Mouse (Mus musculus) forebrain, embryonic 13.5 days (tissue): ENCODE measurements around the gene Iqch. TPM values are rescaled to one million over a fixed set of nuclear protein-coding genes. Genes with fewer than 3 reads are reported as not detected.
A peak's percentile ranks its signal among the peaks of the same experiment; 100 is the strongest.

ENCODE experiments used
- ATAC-seq: fragments of 200-750 bp; cut with Nextera tagmentation; 2 replicates; pipeline ENCODE4 v1.8.0; 2017
- H3K27ac ChIP-seq: fragments of 300-500 bp; sonication (generic); 2 replicates; pipeline ENCODE4 v1.5.1; 2015; ENCODE audit warnings: inconsistent platforms, mild to moderate bottlenecking, moderate library complexity
- H3K27me3 ChIP-seq: fragments of 300-500 bp; sonication (generic); 2 replicates; pipeline ENCODE4 v1.6.1; 2015; ENCODE audit warnings: mild to moderate bottlenecking, inconsistent platforms
- H3K36me3 ChIP-seq: fragments of 300-500 bp; sonication (generic); 2 replicates; pipeline ENCODE4 v1.6.1; 2015; ENCODE audit warnings: mild to moderate bottlenecking, inconsistent platforms; ENCODE audit not compliant: poor library complexity, severe bottlenecking
- H3K4me1 ChIP-seq: fragments of 300-500 bp; sonication (generic); 2 replicates; pipeline ENCODE4 v1.6.1; 2015; ENCODE audit warnings: inconsistent platforms
- H3K4me2 ChIP-seq: fragments of 300-500 bp; sonication (generic); 2 replicates; pipeline ENCODE4 v1.6.1; 2015; ENCODE audit warnings: inconsistent platforms, mild to moderate bottlenecking, moderate library complexity
- H3K4me3 ChIP-seq: fragments of 300-500 bp; sonication (generic); 2 replicates; pipeline ENCODE4 v1.5.1; 2015; ENCODE audit warnings: mild to moderate bottlenecking, inconsistent platforms
- H3K9ac ChIP-seq: fragments of 300-500 bp; sonication (generic); 2 replicates; pipeline ENCODE4 v1.6.1; 2015; ENCODE audit warnings: mild to moderate bottlenecking, inconsistent platforms
- H3K9me3 ChIP-seq: fragments of 300-500 bp; sonication (generic); replicated peaks from 2 replicates; pipeline ENCODE4 v1.6.1; 2016; ENCODE audit warnings: inconsistent platforms
- WGBS: fragments of 180-500 bp; shearing (Covaris S2); methylation state at CpG from one replicate; pipeline ENCODE4 v1.1.7; 2015; 5-methylcytosine and 5-hydroxymethylcytosine counted together
- polyA plus RNA-seq: library from polyadenylated mRNA; unstranded; fragments of >200 nt; fragmentation: Nextera tagmentation; extraction: Ambion mirVana; gene quantifications from 2 replicates; pipeline ENCODE4 v1.2.1, GENCODE M21; 2015

Iqch gene
- polyA plus RNA-seq, 1 experiment from 2014 or later, result 0.06 TPM

DNA sequence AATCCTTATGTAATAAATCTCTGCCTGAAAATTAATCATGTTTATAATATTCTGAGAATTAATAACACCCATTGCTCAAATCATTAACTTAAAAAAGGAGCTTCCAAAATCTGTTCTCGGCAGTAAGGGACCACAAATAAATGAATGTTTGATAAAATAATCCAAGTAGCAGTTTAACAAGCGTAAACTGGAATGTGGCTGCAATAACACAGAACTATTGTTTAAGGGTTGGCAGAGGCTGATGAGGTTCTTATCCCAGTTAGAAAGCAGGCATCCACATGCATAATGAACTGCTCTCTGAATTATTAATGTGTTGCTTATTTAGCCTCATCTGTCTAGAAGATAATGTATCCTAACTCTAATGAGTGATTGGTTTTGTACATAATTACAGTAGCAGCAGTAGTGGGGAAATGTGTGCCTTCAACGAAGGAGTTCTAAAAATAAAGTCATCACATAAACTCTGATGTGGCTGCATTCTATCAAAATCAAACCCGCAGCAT is 151.7 kb downstream of the Iqch start:
- H3K4me1 ChIP-seq, result peaks cover 4% of the 10 kb centered on the region; the same call in 1 of the 2 replicates
- WGBS, result 45% methylated on average over 4 of the region's 4 CpGs
- no peak overlapping the region for H3K27ac ChIP-seq
- peaks cover 3% of the 10 kb centered on the region; the same call in 1 of the 2 replicates for H3K27me3 ChIP-seq
- no peak overlapping the region for H3K4me2 ChIP-seq
- no peaks in the 10 kb centered on the region for H3K36me3 ChIP-seq
- H3K9me3 ChIP-seq, result no peaks in the 10 kb centered on the region
- H3K9ac ChIP-seq, result no peak overlapping the region
- ATAC-seq, result no peak
- H3K4me3 ChIP-seq, result no peak overlapping the region

DNA sequence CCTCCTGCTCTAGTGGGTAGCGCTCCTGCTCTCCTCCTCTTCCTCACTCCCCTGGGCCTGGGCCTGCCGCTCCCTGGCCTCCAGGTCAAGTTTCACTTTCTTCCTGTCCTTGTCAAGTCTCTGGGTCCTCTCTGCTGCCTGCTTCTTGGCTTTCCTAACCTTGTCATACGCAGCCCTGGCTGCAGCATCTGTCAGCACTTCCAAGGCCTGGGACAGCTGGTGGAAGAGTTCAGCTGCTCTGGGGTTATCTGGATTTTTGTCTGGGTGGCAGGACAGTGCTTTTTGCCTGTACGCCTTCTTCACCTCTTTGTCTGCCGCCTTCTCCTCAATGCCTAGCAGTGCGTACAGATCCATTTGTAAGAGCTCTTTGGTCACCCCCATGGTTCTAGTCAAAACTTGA is 158.6 kb downstream of the Iqch start:
- H3K27ac ChIP-seq, result no peak overlapping the region
- no peak for ATAC-seq
- peaks cover 8% of the 10 kb centered on the region; the same call in 1 of the 2 replicates for H3K27me3 ChIP-seq
- no peaks in the 10 kb centered on the region for H3K9me3 ChIP-seq
- 86% methylated on average over 6 of the region's 6 CpGs for WGBS
- no peaks in the 10 kb centered on the region for H3K36me3 ChIP-seq
- H3K4me3 ChIP-seq, result no peak overlapping the region
- H3K4me2 ChIP-seq, result no peak overlapping the region
- no peaks in the 10 kb centered on the region for H3K4me1 ChIP-seq
- no peak overlapping the region for H3K9ac ChIP-seq

DNA sequence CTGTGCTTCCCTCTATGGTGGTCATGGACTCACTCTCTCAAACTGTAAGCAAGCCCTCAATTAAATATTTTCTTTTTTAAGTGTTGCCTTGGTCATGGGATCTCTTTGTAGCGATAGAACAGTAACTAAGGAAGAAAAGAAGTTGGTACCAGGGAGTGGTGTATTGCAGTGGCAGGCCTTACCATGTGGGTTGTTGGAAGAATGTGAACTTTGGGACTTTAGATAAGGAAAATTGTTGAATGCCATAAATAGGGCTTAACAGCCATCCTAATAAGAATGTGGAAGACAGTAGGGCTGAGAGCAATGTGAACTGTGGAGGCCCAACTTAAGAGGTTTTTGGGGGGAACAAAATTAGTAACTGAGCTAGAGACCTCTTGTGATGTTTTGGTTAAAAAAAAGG is 171.6 kb downstream of the Iqch start:
- Histone ChIP-seq H3K27ac (no peak overlapping the region), H3K4me2 (no peak overlapping the region), H3K9me3 (no peaks in the 10 kb centered on the region), H3K4me3 (no peak overlapping the region), H3K27me3 (no peaks in the 10 kb centered on the region), H3K36me3 (no peaks in the 10 kb centered on the region), H3K9ac (no peak overlapping the region), H3K4me1 (no peaks in the 10 kb centered on the region)
- 77% methylated on average over 1 of the region's 1 CpGs for WGBS
- ATAC-seq, result no peak

DNA sequence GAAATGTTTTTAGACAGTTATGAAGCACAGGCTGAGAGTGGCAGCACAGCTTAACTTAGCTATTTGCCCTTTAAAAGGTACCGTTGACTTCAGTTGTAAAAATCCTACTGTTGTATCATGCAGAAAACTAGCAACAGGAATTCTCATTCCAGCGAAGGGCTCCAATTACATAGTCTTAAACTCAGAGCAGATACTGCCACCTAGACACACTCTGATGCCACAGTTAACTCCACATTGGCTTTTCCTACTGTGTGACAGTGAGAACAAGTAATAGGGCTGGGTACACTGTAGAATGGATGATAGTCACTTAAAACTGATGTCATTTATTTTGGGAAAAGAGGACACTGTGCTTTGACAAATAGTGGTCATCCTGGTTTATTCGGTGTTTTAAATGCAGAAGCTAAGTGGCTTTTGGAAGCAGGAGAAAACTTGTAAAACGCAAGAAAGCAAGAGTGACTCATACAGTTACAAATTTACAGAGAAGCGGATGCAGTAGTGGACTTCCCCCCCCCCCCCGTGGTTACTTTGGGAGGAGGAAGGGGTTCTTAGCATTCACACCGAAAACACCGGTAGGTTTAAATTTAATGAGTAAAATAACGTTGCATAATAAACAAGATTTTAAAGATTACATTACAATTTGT is 181.1 kb downstream of the Iqch start:
- Histone ChIP-seq H3K36me3 (no peaks in the 10 kb centered on the region), H3K9me3 (no peaks in the 10 kb centered on the region), H3K4me3 (no peak overlapping the region), H3K9ac (no peak overlapping the region), H3K4me1 (0 out of 2 replicates have a peak, but pooled peaks cover 10% of the 10 kb centered on the region), H3K27ac (no peak overlapping the region), H3K27me3 (peaks cover 6% of the 10 kb centered on the region; the same call in 1 of the 2 replicates), H3K4me2 (no peak overlapping the region)
- 69% methylated on average over 9 of the region's 9 CpGs for WGBS
- no peak for ATAC-seq

DNA sequence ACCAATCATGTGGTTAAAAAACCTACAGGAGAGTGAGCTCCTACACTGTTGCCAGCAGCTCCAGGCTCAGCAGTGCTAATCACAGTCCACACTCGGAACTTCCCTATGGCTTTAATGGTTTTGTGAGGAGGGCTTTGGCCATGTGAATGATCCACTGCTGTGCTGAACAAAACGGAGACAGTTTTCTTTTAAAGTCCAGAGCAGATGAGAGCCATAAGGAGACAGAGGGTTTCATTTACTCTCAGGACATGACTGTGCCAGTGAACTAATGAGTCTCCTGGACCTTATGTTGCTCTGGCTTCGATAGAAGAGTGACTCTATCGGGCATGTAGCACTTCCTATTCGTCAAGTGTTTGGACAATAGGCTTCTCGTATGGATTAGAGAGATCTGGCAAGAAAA is 181.9 kb downstream of the Iqch start:
- Histone ChIP-seq H3K4me3 (no peak overlapping the region), H3K9me3 (no peaks in the 10 kb centered on the region), H3K4me1 (0 out of 2 replicates have a peak, but pooled peaks cover 10% of the 10 kb centered on the region), H3K9ac (no peak overlapping the region), H3K27me3 (peaks cover 6% of the 10 kb centered on the region; the same call in 1 of the 2 replicates), H3K36me3 (no peaks in the 10 kb centered on the region), H3K4me2 (no peak overlapping the region), H3K27ac (no peak overlapping the region)
- peak; percentile 36; the same call in 1 of the 2 replicates for ATAC-seq
- 5% methylated on average over 6 of the region's 6 CpGs for WGBS

DNA sequence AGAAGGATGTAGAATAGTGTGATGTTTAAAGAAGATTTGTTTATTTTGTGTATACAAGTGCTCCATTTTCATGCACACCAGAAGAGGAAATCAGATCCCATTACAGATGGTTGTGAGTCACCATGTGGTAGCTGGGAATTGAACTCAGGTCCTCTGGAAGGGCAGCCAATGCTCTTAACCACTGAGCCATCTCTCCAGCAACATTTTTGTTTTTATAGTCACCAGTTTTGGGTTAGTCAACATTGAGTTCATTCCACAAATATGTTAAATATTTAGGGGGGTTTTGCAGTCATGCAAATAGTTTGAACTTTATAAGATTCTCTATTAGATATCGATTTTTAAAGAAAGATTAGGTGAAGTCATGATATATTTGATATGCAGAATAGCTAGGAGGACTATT is 202.1 kb downstream of the Iqch start:
- Histone ChIP-seq H3K9ac (no peak overlapping the region), H3K9me3 (no peaks in the 10 kb centered on the region), H3K4me3 (no peak overlapping the region), H3K4me2 (no peak overlapping the region), H3K27me3 (no peaks in the 10 kb centered on the region), H3K4me1 (peaks cover 21% of the 10 kb centered on the region), H3K36me3 (no peaks in the 10 kb centered on the region), H3K27ac (no peak overlapping the region)
- 94% methylated on average over 1 of the region's 1 CpGs for WGBS
- ATAC-seq, result no peak

DNA sequence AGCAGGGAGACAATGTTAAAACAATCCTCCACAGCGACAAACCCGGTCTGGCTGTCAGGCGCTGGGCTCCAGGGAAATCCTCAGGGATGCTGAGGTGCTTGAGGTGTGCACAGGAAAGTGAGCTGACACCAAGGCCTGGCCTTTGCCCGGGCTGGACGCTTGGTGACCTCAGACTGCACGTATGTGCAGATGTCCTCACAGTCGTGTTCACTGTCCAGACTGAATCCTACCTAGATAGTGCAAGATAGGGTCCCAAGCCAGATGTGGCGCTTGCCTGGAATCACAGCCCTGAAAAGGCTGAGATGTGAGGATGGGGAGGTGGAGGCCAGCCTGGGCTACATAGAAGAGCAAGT is 202.9 kb downstream of the Iqch start:
- WGBS, result under 1% methylated on average over 8 of the region's 8 CpGs
- Histone ChIP-seq H3K4me1 (peaks cover 21% of the 10 kb centered on the region), H3K36me3 (no peaks in the 10 kb centered on the region), H3K4me2 (peak overlapping the region; percentile 94), H3K9ac (peak overlapping the region; percentile 87), H3K4me3 (peak overlapping the region; percentile 94), H3K27me3 (no peaks in the 10 kb centered on the region), H3K9me3 (no peaks in the 10 kb centered on the region), H3K27ac (no peak overlapping the region)
- peak; percentile 71 for ATAC-seq

DNA sequence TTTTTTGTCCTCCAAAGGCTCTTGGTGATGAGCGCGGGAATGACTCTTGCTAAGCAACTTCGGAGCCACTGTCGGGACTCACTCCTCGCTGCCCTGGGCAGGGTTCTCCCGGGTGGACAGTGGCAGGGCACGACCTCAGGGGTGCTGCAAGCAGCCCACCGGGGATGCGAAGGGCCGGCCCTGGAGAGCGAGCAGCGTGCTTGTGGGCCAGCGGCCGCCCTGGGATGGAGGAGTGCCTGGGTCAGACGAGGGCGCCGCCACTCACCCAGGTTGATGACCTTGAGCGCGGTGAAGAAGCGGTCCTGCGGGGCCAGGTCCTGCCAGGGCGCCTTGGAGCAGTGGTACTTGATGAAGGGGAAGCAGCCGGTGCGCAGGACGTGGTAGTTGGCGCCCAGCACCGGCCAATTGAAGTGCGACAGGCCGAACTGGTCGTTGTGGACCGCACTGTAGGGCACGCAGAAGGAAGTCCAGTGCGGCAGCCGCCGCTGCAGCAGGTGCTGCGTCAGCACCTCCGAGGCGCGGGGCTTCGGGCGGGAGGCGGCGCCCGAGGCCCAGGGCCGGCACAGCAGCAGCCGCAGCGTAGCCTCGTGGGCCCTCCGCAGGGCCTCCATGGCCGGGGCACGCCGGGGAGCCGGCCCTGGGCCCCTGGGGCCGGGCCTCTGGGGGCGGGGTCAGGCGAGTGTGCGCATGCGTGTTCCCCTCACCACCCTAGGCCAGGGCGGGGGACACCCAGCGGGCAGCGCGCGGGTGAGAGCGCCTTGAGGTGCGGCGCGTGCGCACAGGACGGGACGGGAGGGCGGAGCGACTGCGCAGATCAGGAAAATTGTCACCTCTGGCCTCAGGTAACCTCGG is 203.5 kb downstream of the Iqch start, which contains the start of gene 2300009A05Rik:
Gene 2300009A05Rik (minus strand): TSS at position 636 of the 852 bp plus-strand sequence.
- under 1% methylated on average over 67 of the region's 74 CpGs for WGBS
- Histone ChIP-seq H3K4me3 (peak within 1 kb of the TSS; percentile 94), H3K27me3 (no peaks in the 10 kb centered on the region), H3K9ac (peak within 1 kb of the TSS; percentile 87), H3K36me3 (no peaks in the 10 kb centered on the region), H3K4me2 (peak within 1 kb of the TSS; percentile 94), H3K27ac (peak within 1 kb of the TSS; percentile 74), H3K4me1 (peaks cover 21% of the 10 kb centered on the region), H3K9me3 (no peaks in the 10 kb centered on the region)
- peak; percentile 96 for ATAC-seq

DNA sequence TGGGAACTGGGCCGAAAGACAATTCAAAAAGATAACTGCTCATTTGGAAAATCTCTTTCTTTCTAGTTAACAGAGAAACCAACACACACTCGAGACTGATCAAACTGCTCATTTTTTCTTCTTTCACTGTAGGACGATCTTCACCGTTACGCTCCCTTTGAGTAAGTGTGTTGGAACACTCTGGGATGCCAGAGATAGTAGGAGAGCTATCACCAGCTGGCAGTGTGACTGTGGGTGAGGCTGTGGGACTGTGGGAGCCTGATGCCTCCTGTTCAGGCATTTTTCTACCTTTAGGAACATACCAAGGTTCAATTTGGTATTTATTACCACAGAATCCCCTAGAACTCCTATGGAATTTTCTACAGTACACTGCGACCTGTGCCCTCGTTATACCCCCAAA is 206.7 kb downstream of the Iqch start:
- H3K4me2 ChIP-seq, result no peak overlapping the region
- H3K36me3 ChIP-seq, result no peaks in the 10 kb centered on the region
- 76% methylated on average over 7 of the region's 7 CpGs for WGBS
- no peaks in the 10 kb centered on the region for H3K9me3 ChIP-seq
- no peak for ATAC-seq
- H3K4me1 ChIP-seq, result peaks cover 21% of the 10 kb centered on the region
- H3K4me3 ChIP-seq, result no peak overlapping the region
- H3K27ac ChIP-seq, result no peak overlapping the region
- H3K9ac ChIP-seq, result no peak overlapping the region
- no peaks in the 10 kb centered on the region for H3K27me3 ChIP-seq

DNA sequence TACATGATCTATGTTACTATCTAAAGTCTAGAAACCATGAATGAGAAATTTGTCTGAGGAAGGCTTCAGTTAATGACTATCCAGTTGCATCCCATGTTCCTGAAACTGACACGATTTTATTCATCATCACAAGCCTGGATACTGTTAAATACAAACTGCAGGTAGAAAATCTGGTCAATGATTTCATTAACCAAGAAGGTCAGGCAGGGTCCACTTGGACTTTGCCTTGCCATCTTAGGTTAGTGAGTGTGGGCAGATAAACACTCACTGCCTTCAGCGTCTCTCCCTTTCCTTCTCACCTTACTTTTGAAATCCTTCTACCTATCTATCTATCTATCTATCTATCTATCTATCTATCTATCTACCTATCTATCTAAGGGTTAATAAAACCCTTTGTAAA is 211.0 kb downstream of the Iqch start:
- H3K4me2 ChIP-seq, result no peak overlapping the region
- H3K36me3 ChIP-seq, result no peaks in the 10 kb centered on the region
- no peak overlapping the region for H3K27ac ChIP-seq
- H3K4me3 ChIP-seq, result no peak overlapping the region
- WGBS, result 81% methylated on average over 2 of the region's 2 CpGs
- H3K27me3 ChIP-seq, result no peaks in the 10 kb centered on the region
- H3K9me3 ChIP-seq, result no peaks in the 10 kb centered on the region
- peaks cover 6% of the 10 kb centered on the region for H3K4me1 ChIP-seq
- no peak overlapping the region for H3K9ac ChIP-seq
- no peak for ATAC-seq

DNA sequence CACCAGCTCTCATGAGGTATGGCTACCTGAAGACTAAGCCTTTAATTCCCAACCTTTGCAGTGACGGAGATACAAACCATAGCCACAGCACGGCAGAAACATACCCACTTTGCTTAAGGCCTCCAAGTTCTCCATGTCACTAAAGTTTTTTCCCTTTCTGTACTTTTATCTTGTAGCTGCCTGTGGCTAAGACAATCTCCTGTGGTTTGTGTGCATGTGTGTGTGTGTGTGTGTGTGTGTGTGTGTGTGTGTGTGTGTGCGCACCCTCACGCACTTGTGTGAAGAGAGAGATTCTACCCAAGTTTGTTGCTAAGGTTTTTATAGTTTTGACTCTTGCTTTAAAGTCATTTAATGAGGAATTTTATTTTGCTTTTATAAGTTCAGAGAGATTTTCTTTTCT is 219.5 kb downstream of the Iqch start:
- no peak overlapping the region for H3K4me2 ChIP-seq
- no peaks in the 10 kb centered on the region for H3K36me3 ChIP-seq
- H3K9ac ChIP-seq, result no peak overlapping the region
- no peaks in the 10 kb centered on the region for H3K9me3 ChIP-seq
- no peak overlapping the region for H3K4me3 ChIP-seq
- H3K27ac ChIP-seq, result no peak overlapping the region
- no peaks in the 10 kb centered on the region for H3K27me3 ChIP-seq
- no peak for ATAC-seq
- H3K4me1 ChIP-seq, result peaks cover 6% of the 10 kb centered on the region
- WGBS, result 92% methylated on average over 4 of the region's 4 CpGs

DNA sequence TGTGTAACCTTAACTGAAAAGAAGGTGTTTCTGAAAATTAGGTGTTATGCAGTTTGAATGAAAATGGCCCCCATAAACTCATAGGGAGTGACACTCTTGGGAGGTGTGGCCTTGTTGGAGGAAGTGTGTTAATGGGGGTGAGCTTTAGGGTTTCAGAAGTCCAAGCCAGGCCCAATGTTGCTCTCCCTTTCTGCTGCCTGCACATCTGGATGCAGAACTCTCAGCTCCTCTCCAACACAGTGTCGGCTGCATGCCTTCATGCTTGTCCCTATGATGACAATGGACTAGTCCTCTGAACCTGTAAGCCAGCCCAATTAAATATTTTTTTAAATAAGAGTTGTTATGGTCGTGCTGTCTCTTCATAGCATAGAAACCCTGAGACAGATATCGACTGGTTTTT is 222.0 kb downstream of the Iqch start:
- Histone ChIP-seq H3K4me1 (peaks cover 25% of the 10 kb centered on the region), H3K27me3 (no peaks in the 10 kb centered on the region), H3K9me3 (no peaks in the 10 kb centered on the region), H3K36me3 (no peaks in the 10 kb centered on the region), H3K4me2 (no peak overlapping the region), H3K4me3 (no peak overlapping the region), H3K27ac (no peak overlapping the region), H3K9ac (no peak overlapping the region)
- WGBS, result 85% methylated on average over 3 of the region's 3 CpGs
- ATAC-seq, result no peak
